Mouse (Mus musculus) bone marrow, adult 2 months (tissue): Measurements from ENCODE around the gene Qtrt1. TPM values are rescaled to one million over a fixed set of nuclear protein-coding genes. Genes with fewer than 3 reads are reported as not detected.

ENCODE experiments used
- H3K27ac ChIP-seq: fragments of 200-500 bp; 2 replicates; pipeline ENCODE4 v1.5.1; 2012; ENCODE audit warnings: low read depth, mild to moderate bottlenecking, control low read depth, inconsistent platforms, low read length; ENCODE audit not compliant: control insufficient read depth, poor library complexity, insufficient read depth
- H3K4me1 ChIP-seq: fragments of 200-500 bp; 2 replicates; pipeline ENCODE4 v1.6.1; 2011; ENCODE audit warnings: low read length; ENCODE audit not compliant: control insufficient read depth, insufficient read depth
- H3K4me3 ChIP-seq: fragments of 200-500 bp; replicated peaks from 2 replicates; pipeline ENCODE3; 2011; ENCODE audit warnings: mild to moderate bottlenecking, low read depth, low read length, control low read depth; ENCODE audit not compliant: control insufficient read depth
- CTCF ChIP-seq: fragments of 200-500 bp; IDR thresholded peaks from 2 replicates; pipeline ENCODE4 v1.5.1; 2011; ENCODE audit warnings: low read length, control low read depth; ENCODE audit not compliant: control insufficient read depth, insufficient read depth
- POLR2A ChIP-seq: fragments of 200-500 bp; IDR thresholded peaks from 2 replicates; pipeline ENCODE4 v1.6.1; 2011; ENCODE audit warnings: low read depth, mild to moderate bottlenecking, control low read depth, low read length, borderline replicate concordance; ENCODE audit not compliant: control insufficient read depth
- WGBS: fragments of 180-500 bp; shearing (Covaris S2); methylation state at CpG from one replicate; pipeline ENCODE4 v1.1.7; 2018; 5-methylcytosine and 5-hydroxymethylcytosine counted together
- polyA plus RNA-seq: library from polyadenylated mRNA; stranded (reverse); fragments of >200 nt; gene quantifications from 2 replicates; pipeline ENCODE4 v1.2.4, GENCODE M21; 2011; ENCODE audit warnings: low replicate concordance; ENCODE audit not compliant: missing spikeins, insufficient read depth, insufficient read length

Gene Qtrt1
- polyA plus RNA-seq, 1 experiment = 56.3 TPM

DNA sequence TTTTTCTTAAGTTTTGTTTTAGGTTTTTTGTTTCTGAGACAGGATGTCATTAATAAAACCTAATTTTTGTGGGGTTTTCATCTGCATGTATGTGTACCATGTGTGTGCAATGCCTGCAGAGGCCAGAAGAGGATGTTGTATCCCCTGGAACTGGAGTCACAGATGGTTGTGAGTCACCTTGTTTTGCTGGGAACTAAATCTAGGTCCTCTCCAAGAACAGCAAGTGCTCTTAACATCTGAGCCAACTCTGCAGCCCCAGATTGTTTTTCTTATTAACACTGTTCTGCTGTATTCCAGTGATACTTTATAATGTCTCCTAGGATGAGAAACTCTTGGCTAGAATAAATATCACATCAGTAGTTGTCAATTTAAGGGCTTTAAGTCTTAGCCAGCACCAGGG, 30.8 kb upstream of the Qtrt1 start:
- no peak overlapping the region for H3K4me3 ChIP-seq
- no peaks in the 10 kb centered on the region; the same call in none of the 2 replicates for H3K4me1 ChIP-seq
- H3K27ac ChIP-seq = no peak overlapping the region
- TF ChIP-seq CTCF = no peak
- TF ChIP-seq POLR2A = no peak

DNA sequence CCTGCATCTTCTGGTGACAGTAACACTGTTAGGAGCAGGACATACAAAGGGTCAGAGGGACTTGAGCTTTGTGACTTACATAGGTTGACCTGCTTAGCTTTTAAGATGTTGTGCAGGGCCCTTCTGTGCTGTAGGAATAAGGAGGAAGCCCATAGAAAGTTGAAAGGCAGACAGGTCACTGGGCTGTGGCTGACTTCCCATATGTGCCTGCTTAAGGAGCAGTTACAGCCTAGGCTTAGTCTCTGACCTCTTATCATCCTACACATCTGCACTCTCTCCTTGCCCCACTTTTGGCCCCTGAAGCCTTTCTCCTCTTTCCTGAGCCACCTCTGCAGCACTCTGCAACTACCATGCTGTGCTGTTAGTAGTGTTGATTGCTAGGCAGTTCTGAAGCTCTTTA, 27.7 kb upstream of the Qtrt1 start:
- H3K27ac ChIP-seq = no peak overlapping the region
- no peaks in the 10 kb centered on the region; the same call in 1 of the 2 replicates for H3K4me1 ChIP-seq
- TF ChIP-seq POLR2A (no peak), CTCF (no peak)
- H3K4me3 ChIP-seq = no peak overlapping the region

DNA sequence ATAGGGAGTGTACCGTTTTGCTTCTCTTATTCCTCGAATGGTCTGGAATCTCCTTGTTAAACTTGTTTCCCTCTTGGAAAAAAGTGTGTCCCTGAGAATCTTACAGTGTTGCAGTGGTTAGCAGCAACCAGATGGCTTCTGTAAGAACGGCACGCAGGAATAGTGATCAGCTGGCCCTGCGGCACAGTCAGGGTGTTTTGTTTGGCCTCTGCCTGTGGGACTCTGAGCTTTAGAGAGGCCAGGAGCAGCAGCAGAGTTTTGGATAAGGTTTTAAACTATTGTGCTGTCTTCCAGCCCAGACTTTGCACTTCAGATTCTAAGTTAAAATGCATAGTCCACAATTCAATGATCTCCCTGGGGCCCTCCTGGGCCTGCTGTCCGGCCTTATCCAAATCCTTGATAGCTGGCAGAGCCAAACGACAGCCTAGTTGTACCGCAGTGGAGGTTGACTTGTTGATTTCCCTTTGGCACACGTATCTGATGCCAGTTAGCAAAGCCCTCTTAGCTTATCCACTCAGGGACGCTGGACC, 18.9 kb upstream of the Qtrt1 start:
- no peak overlapping the region for H3K4me3 ChIP-seq
- WGBS = 91% methylated on average over 10 of the region's 10 CpGs
- H3K27ac ChIP-seq = no peak overlapping the region
- no peak for TF ChIP-seq CTCF
- H3K4me1 ChIP-seq = no peaks in the 10 kb centered on the region

DNA sequence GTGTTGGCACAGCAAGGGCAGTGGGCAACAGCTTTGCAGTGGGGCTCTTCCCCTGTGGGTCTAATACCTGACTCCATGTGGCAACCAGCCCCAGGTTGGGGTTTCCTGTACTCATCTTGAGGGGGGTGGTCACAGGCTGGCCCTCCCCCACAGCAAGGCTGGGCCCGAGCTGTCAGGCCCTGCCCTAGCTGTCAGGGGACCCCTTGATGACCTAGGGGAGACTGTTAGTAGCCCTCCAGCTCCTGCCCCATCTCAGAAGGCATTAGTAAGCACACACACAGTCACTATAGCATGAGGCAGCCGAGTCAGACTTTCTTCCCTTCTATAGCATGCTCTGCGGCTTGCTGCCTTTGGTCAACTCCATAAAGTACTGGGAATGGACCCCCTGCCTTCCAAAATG, 15.9 kb upstream of the Qtrt1 start:
- TF ChIP-seq POLR2A = no peak
- H3K27ac ChIP-seq = no peak overlapping the region
- no peaks in the 10 kb centered on the region for H3K4me1 ChIP-seq
- 78% methylated on average over 3 of the region's 3 CpGs for WGBS
- H3K4me3 ChIP-seq = no peak overlapping the region

DNA sequence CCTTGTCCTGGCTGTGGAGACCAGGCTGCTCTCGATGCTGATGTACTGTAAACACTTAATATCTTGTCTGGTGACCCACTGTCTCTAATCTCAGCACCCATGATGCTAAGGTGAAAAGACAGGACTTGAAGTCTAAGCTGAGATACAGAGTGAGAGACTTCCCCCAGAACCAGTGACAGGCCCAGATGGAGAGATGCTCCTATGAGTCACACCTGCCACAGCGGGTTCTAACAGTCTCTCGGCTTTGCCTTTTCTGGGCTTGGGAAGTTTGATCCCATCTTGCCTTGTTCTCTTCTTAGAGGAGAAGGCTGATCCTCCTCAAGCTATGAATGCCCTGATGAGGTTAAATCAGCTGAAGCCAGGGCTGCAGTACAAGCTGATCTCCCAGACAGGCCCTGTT, 14.5 kb upstream of the Qtrt1 start:
- TF ChIP-seq POLR2A = no peak
- no peak for TF ChIP-seq CTCF
- 88% methylated on average over 3 of the region's 3 CpGs for WGBS

DNA sequence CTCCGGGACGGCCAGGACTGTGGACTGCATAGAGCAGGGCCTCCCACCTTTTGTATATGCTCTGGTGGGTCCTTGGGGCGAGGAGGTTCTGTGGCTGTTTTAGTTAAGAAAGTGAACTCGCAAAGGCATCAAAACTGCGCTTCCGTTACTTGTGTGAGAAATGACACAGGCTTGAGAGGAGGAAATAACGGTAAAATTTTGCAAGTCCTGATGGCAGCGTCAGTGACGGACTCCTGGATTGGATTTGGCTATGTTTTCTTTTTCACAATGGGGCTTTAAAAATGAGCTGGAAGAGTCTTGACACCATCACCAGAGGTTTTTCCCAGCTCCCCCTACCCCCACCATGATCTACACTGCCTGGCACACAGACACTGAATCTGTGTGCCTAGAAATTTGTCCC, 10.6 kb upstream of the Qtrt1 start:
- TF ChIP-seq POLR2A (no peak), CTCF (no peak)
- 91% methylated on average over 9 of the region's 9 CpGs for WGBS
- Histone ChIP-seq H3K4me3 (no peak overlapping the region), H3K4me1 (no peaks in the 10 kb centered on the region), H3K27ac (no peak overlapping the region)

More for the DNA sequence above, 14.5 kb upstream of the Qtrt1 start:
- Histone ChIP-seq H3K4me1 (no peaks in the 10 kb centered on the region), H3K4me3 (no peak overlapping the region), H3K27ac (no peak overlapping the region)

DNA sequence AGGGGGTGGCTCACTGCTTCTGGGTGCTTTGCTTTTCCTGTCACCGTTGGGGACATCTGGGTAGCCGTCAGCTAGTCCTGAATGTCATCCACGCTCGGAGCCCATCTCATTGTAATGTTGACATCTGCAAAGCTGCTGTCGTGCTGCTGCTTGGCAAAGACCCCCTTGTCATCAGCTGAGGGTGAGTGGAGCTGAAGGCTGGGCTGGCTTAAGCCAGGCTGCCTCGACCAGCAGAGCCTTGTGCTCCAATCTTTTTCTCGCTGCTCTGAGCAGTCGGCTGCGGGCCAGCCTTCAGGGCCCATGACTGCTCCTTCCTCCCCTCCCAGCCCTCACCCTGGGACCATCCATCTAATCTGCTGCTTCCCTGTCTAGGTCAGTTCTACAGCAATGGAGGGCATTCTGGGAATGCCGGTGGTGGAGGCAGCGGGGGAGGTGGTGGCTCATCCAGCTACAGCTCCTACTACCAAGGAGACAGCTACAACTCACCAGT, 8.8 kb upstream of the Qtrt1 start:
- Histone ChIP-seq H3K4me1 (no peaks in the 10 kb centered on the region), H3K4me3 (no peak overlapping the region), H3K27ac (no peak overlapping the region)
- WGBS = 92% methylated on average over 11 of the region's 11 CpGs
- TF ChIP-seq POLR2A = no peak
- TF ChIP-seq CTCF = no peak

DNA sequence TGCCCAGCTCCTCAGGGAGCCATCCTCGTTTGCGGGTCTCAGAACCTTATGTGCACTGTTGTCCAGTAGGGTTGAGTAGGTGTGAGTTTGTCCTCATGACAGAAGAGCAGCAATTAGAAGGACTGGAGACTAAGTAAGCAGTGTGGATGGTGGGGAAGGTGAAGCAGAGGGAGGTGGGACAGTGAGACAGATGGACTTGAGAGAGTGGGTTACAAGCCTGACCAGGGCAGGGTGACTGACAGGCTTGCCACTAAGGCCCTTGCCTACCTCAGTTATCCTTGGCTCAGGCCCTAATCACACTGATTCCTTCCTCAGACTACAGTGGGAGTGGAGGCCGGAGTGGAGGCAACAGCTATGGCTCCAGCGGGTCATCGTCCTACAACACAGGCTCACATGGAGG, 7.9 kb upstream of the Qtrt1 start:
- WGBS = 97% methylated on average over 5 of the region's 5 CpGs
- H3K27ac ChIP-seq = no peak overlapping the region
- TF ChIP-seq POLR2A = no peak
- TF ChIP-seq CTCF = no peak
- H3K4me1 ChIP-seq = no peaks in the 10 kb centered on the region
- no peak overlapping the region for H3K4me3 ChIP-seq

DNA sequence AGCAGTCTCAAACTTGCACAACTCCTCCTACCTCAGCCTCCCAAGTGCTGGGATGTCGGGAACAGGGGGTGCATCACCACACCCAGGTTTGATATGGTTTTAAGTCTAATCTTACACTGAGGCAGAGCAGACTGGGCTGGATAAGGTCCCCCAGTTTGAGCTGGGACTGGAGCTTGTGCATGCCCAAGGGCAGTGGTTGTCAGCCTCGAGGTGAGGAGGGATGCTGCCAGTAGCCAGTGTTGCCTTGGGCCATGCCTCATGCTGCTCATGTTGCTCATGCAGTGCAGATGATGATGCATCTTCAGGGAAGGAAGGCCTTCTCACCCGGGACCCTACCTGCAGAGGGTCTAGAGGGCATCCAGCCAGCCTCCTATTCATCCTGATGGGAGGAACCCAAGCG, 6.1 kb upstream of the Qtrt1 start:
- 76% methylated on average over 4 of the region's 4 CpGs for WGBS
- TF ChIP-seq CTCF = no peak
- TF ChIP-seq POLR2A = no peak

More for the DNA sequence above, 6.1 kb upstream of the Qtrt1 start:
- Histone ChIP-seq H3K4me1 (no peaks in the 10 kb centered on the region), H3K27ac (no peak overlapping the region), H3K4me3 (no peak overlapping the region)
